11 mouse cellular contexts compared by ENCODE assay signal in the genomic region with DNA sequence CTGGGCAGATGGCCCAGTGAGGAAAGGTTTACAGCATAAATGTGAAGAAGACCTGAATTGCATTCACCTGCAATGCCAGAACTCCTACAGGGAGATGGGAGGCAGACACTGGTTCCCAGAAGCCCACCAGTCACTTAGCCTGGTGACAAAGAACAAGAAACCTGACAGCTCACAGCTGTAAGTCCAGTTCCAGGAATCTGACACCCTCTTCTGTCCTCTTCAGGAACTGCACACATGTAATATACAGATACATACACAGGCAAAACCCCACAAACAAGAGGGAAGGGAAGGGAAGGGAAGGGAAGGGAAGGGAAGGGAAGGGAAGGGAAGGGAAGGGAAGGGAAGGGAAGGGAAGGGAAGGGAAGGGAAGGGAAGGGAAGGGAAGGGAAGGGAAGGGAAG.
DNase-seq lines count a peak whose midpoint lies in the region; ATAC-seq and TF ChIP-seq lines count a peak whose summit lies in the region.
"Had no signal": no experiment of that assay in that cellular context is flagged by ENCODE, and none has a peak within 500 bp of the region (broad histone marks: within the 10 kb centered on the region; RNA-seq: fewer than 3 reads in every experiment).

No protein-coding gene starts in this region.

- no peaks in the 10 kb centered on the region for H3K79me2 ChIP-seq in liver, adult 2 months (ENCODE audit: control insufficient read depth, insufficient read depth, low read length)

- H3K4me2 ChIP-seq in forebrain, embryonic 12.5 days: no peak overlapping the region
- H3K4me2 ChIP-seq: forebrain, embryonic 15.5 days; midbrain, embryonic 13.5 days had no signal

- TF ChIP-seq CTCF in liver, adult 2 months (IDR thresholded peaks at IDR 0.05; ENCODE audit: low read depth, low read length): no peak

- in situ Hi-C loops in ES-E14 (cut with MboI; ENCODE audit: low sequenced_read_pairs in 2 of 2, unreplicated experiment in 2 of 2): no loop called here

- H3K9me3 ChIP-seq in ES-E14 (ENCODE audit: control insufficient read depth, insufficient read depth, low read depth, low read length): no peaks in the 10 kb centered on the region
- H3K9me3 ChIP-seq in forebrain, embryonic 12.5 days: no peaks in the 10 kb centered on the region
- H3K9me3 ChIP-seq: forebrain, embryonic 15.5 days; heart, embryonic 10.5 days; midbrain, embryonic 13.5 days had no signal

- no peak overlapping the region for H3K9ac ChIP-seq in liver, adult 2 months (ENCODE audit: low read depth, low read length)
- H3K9ac ChIP-seq in ES-E14 (ENCODE audit: insufficient read depth, low read depth, low read length, poor library complexity, severe bottlenecking): no peak overlapping the region
- H3K9ac ChIP-seq in forebrain, embryonic 12.5 days: no peak overlapping the region
- H3K9ac ChIP-seq: forebrain, embryonic 15.5 days; midbrain, embryonic 13.5 days had no signal

- no peaks in the 10 kb centered on the region for H3K27me3 ChIP-seq in liver, adult 2 months (ENCODE audit: control insufficient read depth, insufficient read depth, low read length)
- no peaks in the 10 kb centered on the region for H3K27me3 ChIP-seq in forebrain, embryonic 12.5 days
- H3K27me3 ChIP-seq: forebrain, embryonic 15.5 days; midbrain, embryonic 13.5 days had no signal

- H3K4me1 ChIP-seq in liver, adult 2 months (ENCODE audit: control insufficient read depth, insufficient read depth, low read length): no peaks in the 10 kb centered on the region
- H3K4me1 ChIP-seq in ES-E14 (ENCODE audit: control insufficient read depth in 2 of 2, insufficient read depth in 2 of 2, low read length in 2 of 2, poor library complexity in 1 of 2): peaks cover 2 to 5% of the 10 kb centered on the region in 2 experiments; a peak in 1 of 4 replicates
- no peaks in the 10 kb centered on the region for H3K4me1 ChIP-seq in forebrain, embryonic 12.5 days
- H3K4me1 ChIP-seq: forebrain, embryonic 15.5 days; heart, embryonic 10.5 days; midbrain, embryonic 13.5 days had no signal

- TF ChIP-seq POLR2A in liver, adult 2 months (IDR thresholded peaks at IDR 0.05; ENCODE audit: extremely low read depth, insufficient read depth, low read length): no peak

- no peak overlapping the region for H3K27ac ChIP-seq in liver, adult 2 months (replicated peaks; ENCODE audit: insufficient read depth, low read depth, low read length)
- H3K27ac ChIP-seq in ES-E14 (ENCODE audit: insufficient read depth, low read depth, low read length, poor library complexity, severe bottlenecking): no peak overlapping the region
- no peak overlapping the region for H3K27ac ChIP-seq in forebrain, embryonic 12.5 days
- H3K27ac ChIP-seq: forebrain, embryonic 15.5 days; heart, embryonic 10.5 days; midbrain, embryonic 13.5 days had no signal

- no peak for ATAC-seq in forebrain, embryonic 12.5 days (ENCODE audit: low FRiP score)
- ATAC-seq: forebrain, embryonic 15.5 days; midbrain, embryonic 13.5 days had no signal

- DNase-seq in adrenal gland, postnatal 14 days: peak; percentile 4
- no peak for DNase-seq in adrenal gland, adult (ENCODE audit: inconsistent age in 2 of 2, low spot score in 1 of 2)
- peak; percentile 42 for DNase-seq in liver, adult 2 months (ENCODE audit: extremely low read depth, low read depth, low spot score)
- DNase-seq in liver (no peak), ES-E14 (ENCODE audit: low read depth, low spot score) (peak; percentile 29)
- DNase-seq in induced T-regulatory cell, adult 2 months (ENCODE audit: low read depth): peak; percentile 42
- DNase-seq in ovary, postnatal 10 days (ENCODE audit: low spot score): no peak

- no peaks in the 10 kb centered on the region for H3K36me3 ChIP-seq in liver, adult 2 months (ENCODE audit: control insufficient read depth, insufficient read depth, low read length)
- H3K36me3 ChIP-seq in ES-E14 (ENCODE audit: control insufficient read depth, insufficient read depth, low read length, poor library complexity, severe bottlenecking): no peaks in the 10 kb centered on the region
- no peaks in the 10 kb centered on the region for H3K36me3 ChIP-seq in forebrain, embryonic 12.5 days (replicated peaks)
- H3K36me3 ChIP-seq: forebrain, embryonic 15.5 days; heart, embryonic 10.5 days; midbrain, embryonic 13.5 days had no signal

- H3K4me3 ChIP-seq in liver, adult 2 months (ENCODE audit: insufficient read depth, low read depth, low read length): no peak overlapping the region
- H3K4me3 ChIP-seq in ES-E14 (ENCODE audit: insufficient read depth in 1 of 2, low read depth in 1 of 2, low read length in 2 of 2, poor library complexity in 1 of 2, severe bottlenecking in 1 of 2): no peak overlapping the region
- no peak overlapping the region for H3K4me3 ChIP-seq in forebrain, embryonic 12.5 days (replicated peaks)
- H3K4me3 ChIP-seq: forebrain, embryonic 15.5 days; heart, embryonic 10.5 days; midbrain, embryonic 13.5 days had no signal

TF ChIP-seq in ES-E14, 5 proteins besides CTCF, POLR2A, EP300 and RAD21:
- TF ChIP-seq ZC3H11A (IDR thresholded peaks at IDR 0.05; ENCODE audit: borderline replicate concordance, low read depth, low read length): peak; percentile 27; the same call in 1 of the 2 replicates
- no peak for TF ChIP-seq MAFK (IDR thresholded peaks at IDR 0.05; ENCODE audit: insufficient read depth, low read depth, low read length)

Comparison
In these comparisons a context has a peak if more than half of its experiments do, and no peak if none do; other contexts are left out.
1. DNase-seq: peak in adrenal gland, postnatal 14 days (single experiment), liver, adult 2 months (single experiment), ES-E14 (single experiment) and induced T-regulatory cell, adult 2 months (single experiment); none in adrenal gland, adult (0 of 2), liver (single experiment) and ovary, postnatal 10 days (single experiment).